ENCODE assay signal across 8 mouse cellular contexts in the genomic region with DNA sequence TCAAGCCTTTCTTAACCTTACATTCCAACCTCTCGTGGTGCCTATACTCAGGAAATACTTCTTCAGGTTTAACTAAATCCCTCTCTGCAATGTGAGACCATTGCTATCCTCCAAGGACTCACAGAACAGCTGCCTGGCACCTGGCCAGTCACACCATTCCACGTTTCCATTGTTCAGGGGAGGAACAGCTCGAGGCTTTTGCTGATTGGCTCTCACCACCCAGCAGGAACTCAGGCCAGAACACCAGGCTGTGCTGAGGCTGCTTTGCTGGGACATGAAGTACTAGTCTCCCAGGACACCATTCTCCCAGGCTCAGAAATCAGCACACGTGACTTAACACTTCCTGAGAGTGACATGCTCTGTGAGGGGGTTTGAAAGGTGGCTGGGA.
DNase-seq lines count a peak whose midpoint lies in the region; ATAC-seq and TF ChIP-seq lines count a peak whose summit lies in the region.

No protein-coding gene starts in this region.

- no peaks in the 10 kb centered on the region for H3K4me1 ChIP-seq in kidney, adult 2 months (ENCODE audit: control insufficient read depth, insufficient read depth, low read length)
- H3K4me1 ChIP-seq in embryonic facial prominence, embryonic 10.5 days, result peaks cover 11% of the 10 kb centered on the region
- H3K4me1 ChIP-seq in hindbrain, postnatal 0 days (ENCODE audit: insufficient read depth, low read length), result no peaks in the 10 kb centered on the region
- peaks cover 16% of the 10 kb centered on the region for H3K4me1 ChIP-seq in limb, embryonic 10.5 days
- peaks cover 17% of the 10 kb centered on the region for H3K4me1 ChIP-seq in neural tube, embryonic 13.5 days (replicated peaks)

- H3K4me3 ChIP-seq in kidney, adult 2 months (ENCODE audit: insufficient read depth, low read depth, low read length), result no peak overlapping the region
- no peak overlapping the region for H3K4me3 ChIP-seq in embryonic facial prominence, embryonic 10.5 days
- no peak overlapping the region for H3K4me3 ChIP-seq in hindbrain, postnatal 0 days (ENCODE audit: low read length)
- H3K4me3 ChIP-seq in limb, embryonic 10.5 days, result no peak overlapping the region
- H3K4me3 ChIP-seq in neural tube, embryonic 13.5 days, result no peak overlapping the region

- no peak overlapping the region for H3K9ac ChIP-seq in hindbrain, postnatal 0 days (replicated peaks; ENCODE audit: low read length)
- H3K9ac ChIP-seq in neural tube, embryonic 13.5 days, result no peak overlapping the region

- intact Hi-C loops in gastrocnemius, postnatal 36 days (cut with DNase I), result no loop called here

- H3K36me3 ChIP-seq in kidney, adult 2 months (ENCODE audit: control insufficient read depth, insufficient read depth, low read length), result no peaks in the 10 kb centered on the region
- H3K36me3 ChIP-seq in embryonic facial prominence, embryonic 10.5 days (replicated peaks), result no peaks in the 10 kb centered on the region
- no peaks in the 10 kb centered on the region for H3K36me3 ChIP-seq in hindbrain, postnatal 0 days (ENCODE audit: insufficient read depth, low read length)
- H3K36me3 ChIP-seq in limb, embryonic 10.5 days, result no peaks in the 10 kb centered on the region
- no peaks in the 10 kb centered on the region for H3K36me3 ChIP-seq in neural tube, embryonic 13.5 days

- H3K27ac ChIP-seq in kidney, adult 2 months (ENCODE audit: insufficient read depth, low read depth, low read length), result no peak overlapping the region
- peak overlapping the region; percentile 79 for H3K27ac ChIP-seq in embryonic facial prominence, embryonic 10.5 days (replicated peaks)
- peak overlapping the region; percentile 6; the same call in 1 of the 2 replicates for H3K27ac ChIP-seq in hindbrain, postnatal 0 days
- peak overlapping the region; percentile 84 for H3K27ac ChIP-seq in limb, embryonic 10.5 days
- peak overlapping the region; percentile 72 for H3K27ac ChIP-seq in neural tube, embryonic 13.5 days (replicated peaks)

- H3K27me3 ChIP-seq in kidney, adult 2 months (replicated peaks; ENCODE audit: control insufficient read depth, insufficient read depth, low read length), result no peaks in the 10 kb centered on the region
- no peaks in the 10 kb centered on the region for H3K27me3 ChIP-seq in embryonic facial prominence, embryonic 10.5 days (replicated peaks; ENCODE audit: low read depth, poor library complexity, severe bottlenecking)
- no peaks in the 10 kb centered on the region for H3K27me3 ChIP-seq in hindbrain, postnatal 0 days (ENCODE audit: insufficient read depth, low read length)
- no peaks in the 10 kb centered on the region for H3K27me3 ChIP-seq in limb, embryonic 10.5 days (ENCODE audit: low read depth, poor library complexity, severe bottlenecking)
- no peaks in the 10 kb centered on the region for H3K27me3 ChIP-seq in neural tube, embryonic 13.5 days

- TF ChIP-seq CTCF in kidney, adult 2 months (conservative IDR thresholded peaks at IDR 0.05; ENCODE audit: insufficient read depth, insufficient read length, low read depth, low read length), result no peak
- no peak for TF ChIP-seq CTCF in hindbrain, postnatal 0 days (IDR thresholded peaks at IDR 0.05; ENCODE audit: low read depth)

- ATAC-seq in hindbrain, postnatal 0 days, result peak; percentile 75; the same call in 1 of the 2 replicates
- peak; percentile 88 for ATAC-seq in neural tube, embryonic 13.5 days (ENCODE audit: low read depth)

- WGBS in kidney, adult 2 months, result 22% methylated on average over 4 of the region's 4 CpGs
- WGBS in embryonic facial prominence, embryonic 10.5 days, result 17% methylated on average over 4 of the region's 4 CpGs
- WGBS in hindbrain, postnatal 0 days, result 7% methylated on average over 4 of the region's 4 CpGs
- 28% methylated on average over 4 of the region's 4 CpGs for WGBS in limb, embryonic 10.5 days
- 14% methylated on average over 4 of the region's 4 CpGs for WGBS in neural tube, embryonic 13.5 days

- peak; percentile 11 for DNase-seq in kidney, adult 2 months
- no peak for DNase-seq in kidney, adult 8-10 months
- DNase-seq in embryonic facial prominence, embryonic 10.5 days (ENCODE audit: low spot score), result peak; percentile 81
- DNase-seq in gastrocnemius, postnatal 36 days, result peak; percentile 62 to 77
- DNase-seq in hindbrain, postnatal 0 days (ENCODE audit: low spot score), result peak; percentile 76
- DNase-seq in limb, embryonic 10.5 days (ENCODE audit: low spot score), result peak; percentile 74
- no peak for DNase-seq in T-cell, adult 2 months (ENCODE audit: low spot score)

- no peak for TF ChIP-seq POLR2A in kidney, adult 2 months (IDR thresholded peaks at IDR 0.05; ENCODE audit: low read depth, low read length)

- H3K9me3 ChIP-seq in embryonic facial prominence, embryonic 10.5 days, result no peaks in the 10 kb centered on the region
- H3K9me3 ChIP-seq in hindbrain, postnatal 0 days (ENCODE audit: low read length), result no peaks in the 10 kb centered on the region
- H3K9me3 ChIP-seq in limb, embryonic 10.5 days (replicated peaks), result no peaks in the 10 kb centered on the region
- no peaks in the 10 kb centered on the region for H3K9me3 ChIP-seq in neural tube, embryonic 13.5 days

- H3K4me2 ChIP-seq in hindbrain, postnatal 0 days (ENCODE audit: low read depth, low read length), result no peak overlapping the region
- no peak overlapping the region for H3K4me2 ChIP-seq in neural tube, embryonic 13.5 days

Comparison
In these comparisons a context has a peak if more than half of its experiments do, and no peak if none do; other contexts are left out.
1. DNase-seq: peak in kidney, adult 2 months (single experiment), embryonic facial prominence, embryonic 10.5 days (single experiment), gastrocnemius, postnatal 36 days (2 of 2), hindbrain, postnatal 0 days (single experiment) and limb, embryonic 10.5 days (single experiment); none in kidney, adult 8-10 months (0 of 2) and T-cell, adult 2 months (single experiment).